Mouse (Mus musculus) forebrain, postnatal 0 days (tissue): ENCODE results near the gene Zfc3h1. TPM values are rescaled to one million over a fixed set of nuclear protein-coding genes. Genes with fewer than 3 reads are reported as not detected.

Experiments
- ATAC-seq: fragments of 200-750 bp; cut with Nextera tagmentation; 2 replicates; pipeline ENCODE4 v1.8.0; 2017; ENCODE audit warnings: mild to moderate bottlenecking, moderate library complexity
- DNase-seq: peaks from one replicate; pipeline ENCODE4 v3.0.0-alpha.2; 2015
- H3K27ac ChIP-seq: fragments of 300-500 bp; sonication (generic); 2 replicates; pipeline ENCODE4 v1.5.1; 2014; ENCODE audit warnings: low read depth, mild to moderate bottlenecking, antibody characterized with exemption, low read length, moderate library complexity, mixed read lengths
- H3K27me3 ChIP-seq: fragments of 300-500 bp; sonication (generic); 2 replicates; pipeline ENCODE4 v1.6.1; 2014; ENCODE audit warnings: mild to moderate bottlenecking, low read length, mixed read lengths; ENCODE audit not compliant: insufficient read depth
- H3K36me3 ChIP-seq: fragments of 300-500 bp; sonication (generic); 2 replicates; pipeline ENCODE4 v1.6.1; 2014; ENCODE audit warnings: mild to moderate bottlenecking, moderate library complexity; ENCODE audit not compliant: insufficient read depth
- H3K4me1 ChIP-seq: fragments of 300-500 bp; sonication (generic); 2 replicates; pipeline ENCODE4 v1.6.1; 2014; ENCODE audit warnings: antibody characterized with exemption; ENCODE audit not compliant: insufficient read depth
- H3K4me2 ChIP-seq: fragments of 300-500 bp; sonication (generic); 2 replicates; pipeline ENCODE4 v1.6.1; 2014; ENCODE audit warnings: low read depth, mild to moderate bottlenecking, moderate library complexity
- H3K4me3 ChIP-seq: fragments of 300-500 bp; sonication (generic); 2 replicates; pipeline ENCODE4 v1.5.1; 2014; ENCODE audit warnings: low read depth, low read length, mixed read lengths
- H3K9ac ChIP-seq: fragments of 300-500 bp; sonication (generic); 2 replicates; pipeline ENCODE4 v1.6.1; 2014; ENCODE audit warnings: mild to moderate bottlenecking
- H3K9me3 ChIP-seq: fragments of 300-500 bp; sonication (generic); 2 replicates; pipeline ENCODE4 v1.6.1; 2016; ENCODE audit warnings: low read length
- CTCF ChIP-seq: sonication (generic); IDR thresholded peaks from 2 replicates; pipeline ENCODE4 v1.5.1; 2016; ENCODE audit warnings: antibody characterized with exemption, control low read depth, low read depth
- WGBS: fragments of 180-500 bp; shearing (Covaris S2); extraction: QIAGEN DNeasy Blood & Tissue Kit; methylation state at CpG from one replicate; pipeline ENCODE4 v1.1.7; 2014; 5-methylcytosine and 5-hydroxymethylcytosine counted together
- polyA plus RNA-seq: library from polyadenylated mRNA; unstranded; fragments of >200 nt; fragmentation: Nextera tagmentation; extraction: Ambion mirVana; gene quantifications from 2 replicates; pipeline ENCODE4 v1.2.1, GENCODE M21; 2015
- total RNA-seq: library from RNA; depleted of rRNA; stranded (reverse); fragments of >200 nt; gene quantifications from 2 replicates; pipeline ENCODE4 v1.2.3, GENCODE M21; 2014

Zfc3h1 gene
- total and polyA plus RNA-seq, 2 experiments from 2014 or later, result 7.6 to 46.2 TPM

- no peak overlapping the region for H3K4me3 ChIP-seq
- 85% methylated on average over 6 of the region's 6 CpGs for WGBS
- no peak for TF ChIP-seq CTCF
- peaks cover 43% of the 10 kb centered on the region for H3K27me3 ChIP-seq
- H3K36me3 ChIP-seq, result no peaks in the 10 kb centered on the region
- no peak overlapping the region for H3K27ac ChIP-seq
- 0 out of 2 replicates have a peak, but pooled peaks cover 3% of the 10 kb centered on the region for H3K9me3 ChIP-seq
- DNase-seq (no peak), ATAC-seq (no peak)
- H3K4me2 ChIP-seq, result no peak overlapping the region
- H3K9ac ChIP-seq, result no peak overlapping the region
- no peaks in the 10 kb centered on the region for H3K4me1 ChIP-seq
Measured at GRCm38 (mm10) chr10:115465778-115466177, 81.0 kb downstream of the Zfc3h1 start.

- no peak overlapping the region for H3K27ac ChIP-seq
- ATAC-seq (no peak), DNase-seq (no peak)
- H3K4me1 ChIP-seq, result no peaks in the 10 kb centered on the region
- H3K9ac ChIP-seq, result no peak overlapping the region
- H3K9me3 ChIP-seq, result 0 out of 2 replicates have a peak, but pooled peaks cover 3% of the 10 kb centered on the region
- no peak overlapping the region for H3K4me3 ChIP-seq
- H3K4me2 ChIP-seq, result no peak overlapping the region
- H3K27me3 ChIP-seq, result peaks cover 54% of the 10 kb centered on the region
- no peaks in the 10 kb centered on the region for H3K36me3 ChIP-seq
- no peak for TF ChIP-seq CTCF
- WGBS, result 84% methylated on average over 8 of the region's 8 CpGs
Measured at GRCm38 (mm10) chr10:115467985-115468384, 83.2 kb downstream of the Zfc3h1 start.

- Histone ChIP-seq H3K4me2 (no peak overlapping the region), H3K27ac (no peak overlapping the region), H3K4me3 (no peak overlapping the region), H3K9me3 (0 out of 2 replicates have a peak, but pooled peaks cover 3% of the 10 kb centered on the region), H3K9ac (no peak overlapping the region), H3K27me3 (peaks cover 59% of the 10 kb centered on the region), H3K36me3 (no peaks in the 10 kb centered on the region), H3K4me1 (no peaks in the 10 kb centered on the region)
- no peak for DNase-seq
- no peak for TF ChIP-seq CTCF
- WGBS, result 32% methylated on average over 7 of the region's 7 CpGs
- ATAC-seq, result no peak
Measured at GRCm38 (mm10) chr10:115468632-115469031, 83.9 kb downstream of the Zfc3h1 start.

DNA sequence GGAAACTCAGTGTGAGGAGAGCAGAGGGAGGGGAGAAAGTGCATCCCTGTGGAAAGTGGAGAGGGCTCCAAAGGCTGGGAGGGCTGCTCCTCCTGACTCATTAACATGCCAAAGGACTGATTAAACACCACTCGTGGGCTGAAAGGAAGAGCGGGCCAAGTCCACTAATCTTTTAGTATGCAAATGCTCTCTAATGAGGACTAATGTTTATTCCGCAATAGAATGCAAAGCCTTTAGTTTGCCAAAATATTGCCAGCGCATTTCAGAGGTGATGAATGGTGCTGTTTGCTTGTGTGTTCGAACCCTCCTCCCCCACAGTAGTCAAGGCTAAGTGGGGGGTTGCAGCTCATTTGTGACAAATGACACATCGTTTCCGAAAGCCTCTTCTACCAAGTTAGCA lies 84.3 kb downstream of the Zfc3h1 start:
- WGBS, result 8% methylated on average over 7 of the region's 7 CpGs

DNA sequence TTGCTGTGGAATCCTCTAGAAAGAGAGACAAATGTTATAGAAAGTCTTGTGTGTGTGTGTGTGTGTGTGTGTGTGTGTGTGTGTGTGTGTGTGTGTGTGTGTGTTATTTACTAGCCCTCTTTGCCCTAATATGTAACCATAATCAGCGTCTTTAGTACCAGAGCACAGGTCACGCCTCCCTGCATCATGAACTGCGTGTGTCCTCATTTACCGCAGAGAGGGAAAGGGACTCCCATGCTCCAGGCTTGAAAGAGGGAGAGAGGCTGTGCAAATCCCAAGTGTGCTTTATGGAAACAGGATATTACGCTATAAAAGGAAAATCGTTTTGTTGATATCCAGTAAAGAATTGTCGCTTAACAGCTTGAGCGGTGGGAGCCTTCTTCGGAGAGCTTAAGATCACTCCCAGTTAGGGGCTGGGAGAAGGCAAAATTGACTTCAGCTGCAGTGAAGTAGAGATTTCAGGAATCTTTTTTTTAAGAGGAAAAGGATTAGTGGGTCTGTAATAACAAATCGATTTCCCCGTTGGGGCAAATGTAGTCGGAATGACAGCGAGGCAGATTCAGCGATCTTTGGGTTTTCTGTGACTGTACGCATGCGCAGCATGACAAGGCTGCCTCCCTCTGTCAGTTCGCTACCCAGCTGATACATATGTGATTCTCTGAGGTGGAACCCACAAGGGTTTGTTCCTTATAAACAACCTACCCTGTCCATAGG lies 86.0 kb downstream of the Zfc3h1 start:
- Histone ChIP-seq H3K4me2 (peak overlapping the region; percentile 13; the same call in 1 of the 2 replicates), H3K9ac (no peak overlapping the region), H3K4me3 (peak overlapping the region; percentile 24), H3K27ac (no peak overlapping the region), H3K9me3 (no peaks in the 10 kb centered on the region), H3K4me1 (no peaks in the 10 kb centered on the region), H3K27me3 (peaks cover 56% of the 10 kb centered on the region), H3K36me3 (no peaks in the 10 kb centered on the region)
- ATAC-seq (peak; percentile 54; the same call in 1 of the 2 replicates), DNase-seq (peak; percentile 75)
- no peak for TF ChIP-seq CTCF
- 42% methylated on average over 17 of the region's 17 CpGs for WGBS

More for the DNA sequence above, 84.3 kb downstream of the Zfc3h1 start:
- no peak for TF ChIP-seq CTCF
- H3K27ac ChIP-seq, result no peak overlapping the region
- H3K27me3 ChIP-seq, result peaks cover 59% of the 10 kb centered on the region
- no peak overlapping the region for H3K9ac ChIP-seq
- no peaks in the 10 kb centered on the region for H3K36me3 ChIP-seq
- H3K4me3 ChIP-seq, result no peak overlapping the region
- ATAC-seq (peak; percentile 86), DNase-seq (peak; percentile 59)
- 0 out of 2 replicates have a peak, but pooled peaks cover under 1% of the 10 kb centered on the region for H3K9me3 ChIP-seq
- H3K4me2 ChIP-seq, result no peak overlapping the region
- no peaks in the 10 kb centered on the region for H3K4me1 ChIP-seq

- DNase-seq, result no peak
- WGBS, result 75% methylated on average over 6 of the region's 6 CpGs
- peaks cover 56% of the 10 kb centered on the region for H3K27me3 ChIP-seq
Measured at GRCm38 (mm10) chr10:115473213-115473961, 88.6 kb downstream of the Zfc3h1 start.

More at GRCm38 (mm10) chr10:115473213-115473961, 88.6 kb downstream of the Zfc3h1 start:
- H3K9me3 ChIP-seq, result no peaks in the 10 kb centered on the region
- no peak overlapping the region for H3K27ac ChIP-seq
- no peak overlapping the region for H3K4me2 ChIP-seq
- ATAC-seq, result no peak
- H3K36me3 ChIP-seq, result no peaks in the 10 kb centered on the region
- no peak for TF ChIP-seq CTCF
- H3K4me1 ChIP-seq, result 0 out of 2 replicates have a peak, but pooled peaks cover 1% of the 10 kb centered on the region
- H3K4me3 ChIP-seq, result no peak overlapping the region
- no peak overlapping the region for H3K9ac ChIP-seq
